Mouse (Mus musculus) intestine, embryonic 14.5 days (tissue): Measurements from ENCODE around the gene Osbpl6. TPM values are rescaled to one million over a fixed set of nuclear protein-coding genes. Genes with fewer than 3 reads are reported as not detected.

ENCODE experiments used
- ATAC-seq: fragments of 200-750 bp; cut with Nextera tagmentation; replicated peaks from 2 replicates; pipeline ENCODE4 v1.8.0; 2017; ENCODE audit warnings: low read depth, moderate number of reproducible peaks, moderate TSS enrichment, moderate library complexity; ENCODE audit not compliant: low FRiP score, low TSS enrichment
- DNase-seq: peaks from one replicate; pipeline ENCODE4 v3.0.0-alpha.2; 2018; ENCODE audit warnings: low spot score
- H3K27ac ChIP-seq: fragments of 300-500 bp; sonication (generic); 2 replicates; pipeline ENCODE4 v1.5.1; 2014; ENCODE audit warnings: low read depth, mild to moderate bottlenecking, control low read depth
- H3K27me3 ChIP-seq: fragments of 300-500 bp; sonication (generic); replicated peaks from 2 replicates; pipeline ENCODE4 v1.6.1; 2014; ENCODE audit warnings: low read length, control low read depth; ENCODE audit not compliant: control insufficient read depth, insufficient read depth
- H3K36me3 ChIP-seq: fragments of 300-500 bp; sonication (generic); 2 replicates; pipeline ENCODE4 v1.6.1; 2014; ENCODE audit warnings: low read length, control low read depth; ENCODE audit not compliant: control insufficient read depth, insufficient read depth
- H3K4me1 ChIP-seq: fragments of 300-500 bp; sonication (generic); replicated peaks from 2 replicates; pipeline ENCODE4 v1.6.1; 2014; ENCODE audit warnings: low read length, control low read depth, mixed read lengths; ENCODE audit not compliant: control insufficient read depth, insufficient read depth
- H3K4me2 ChIP-seq: fragments of 300-500 bp; sonication (generic); 2 replicates; pipeline ENCODE4 v1.6.1; 2014; ENCODE audit warnings: low read length
- H3K4me3 ChIP-seq: fragments of 300-500 bp; sonication (generic); 2 replicates; pipeline ENCODE4 v1.5.1; 2014; ENCODE audit warnings: low read depth, low read length, control low read depth, mixed read lengths
- H3K9ac ChIP-seq: fragments of 300-500 bp; sonication (generic); 2 replicates; pipeline ENCODE4 v1.6.1; 2014; ENCODE audit warnings: mild to moderate bottlenecking, low read length
- H3K9me3 ChIP-seq: fragments of 300-500 bp; sonication (generic); 2 replicates; pipeline ENCODE4 v1.6.1; 2016; ENCODE audit warnings: low read length, control low read depth; ENCODE audit not compliant: control insufficient read depth
- WGBS: fragments of 180-500 bp; shearing (Covaris S2); extraction: QIAGEN DNeasy Blood & Tissue Kit; methylation state at CpG from one replicate; pipeline ENCODE4 v1.1.7; 2014; 5-methylcytosine and 5-hydroxymethylcytosine counted together
- polyA plus RNA-seq: library from polyadenylated mRNA; unstranded; fragments of >200 nt; fragmentation: Nextera tagmentation; extraction: Ambion mirVana; gene quantifications from 2 replicates; pipeline ENCODE4 v1.2.1, GENCODE M21; 2014

Osbpl6 gene
- polyA plus RNA-seq, 1 experiment from 2014 or later, result 10.9 TPM

DNA sequence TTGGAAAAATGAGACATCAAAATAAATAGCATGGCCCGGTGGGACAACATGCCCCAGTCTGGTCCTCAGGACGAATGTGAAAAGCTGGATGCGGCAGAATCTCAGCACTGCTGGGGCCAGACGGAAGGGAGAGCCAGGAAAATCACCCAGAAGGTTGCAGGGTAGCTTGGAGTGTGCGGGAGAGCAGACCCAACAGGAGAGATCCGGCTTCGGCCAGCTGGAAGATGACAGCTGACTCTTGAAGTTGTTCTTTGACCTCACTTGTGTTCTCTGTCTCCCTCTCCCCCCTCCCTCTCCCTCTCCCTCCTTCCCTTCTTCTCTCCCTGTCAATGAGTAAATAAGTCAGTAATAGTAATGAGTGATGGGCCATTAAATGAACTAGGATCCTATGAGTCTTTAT lies 27.9 kb downstream of the Osbpl6 start:
- DNase-seq (no peak), ATAC-seq (no peak)
- Histone ChIP-seq H3K27ac (no peak overlapping the region), H3K4me1 (peaks cover 8% of the 10 kb centered on the region), H3K9ac (no peak overlapping the region), H3K36me3 (no peaks in the 10 kb centered on the region), H3K4me2 (no peak overlapping the region), H3K27me3 (no peaks in the 10 kb centered on the region), H3K4me3 (no peak overlapping the region), H3K9me3 (no peaks in the 10 kb centered on the region)
- WGBS, result 71% methylated on average over 7 of the region's 7 CpGs

DNA sequence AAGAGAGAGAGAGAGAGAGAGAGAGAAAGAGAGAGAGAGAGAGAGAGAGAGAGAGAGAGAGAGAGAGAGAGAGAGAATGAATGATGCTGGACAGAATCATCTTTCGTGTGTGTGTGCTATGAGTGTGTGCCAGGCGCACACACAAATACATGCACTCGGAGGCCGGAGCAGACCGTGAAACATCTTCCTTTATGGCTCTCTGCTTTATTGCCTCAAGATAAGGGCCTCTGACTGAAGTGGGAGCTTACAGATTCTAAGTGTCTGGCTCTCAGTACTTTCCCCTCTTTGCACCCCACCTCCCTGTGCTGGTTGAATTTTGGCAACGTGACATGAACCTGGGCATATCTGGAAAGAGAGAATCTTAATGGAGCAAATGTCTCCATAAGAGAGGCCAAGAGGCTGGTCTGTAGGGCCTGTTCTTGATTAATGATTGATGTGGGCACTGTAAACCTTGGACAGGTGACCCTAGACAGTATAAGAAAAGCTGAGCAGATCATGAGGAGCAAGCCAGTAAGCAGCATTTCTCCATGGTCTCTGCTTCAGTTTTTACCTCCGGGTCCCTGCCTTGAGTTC lies 29.4 kb downstream of the Osbpl6 start:
- Histone ChIP-seq H3K27ac (no peak overlapping the region), H3K9ac (no peak overlapping the region), H3K4me2 (no peak overlapping the region), H3K4me3 (no peak overlapping the region), H3K36me3 (no peaks in the 10 kb centered on the region), H3K9me3 (no peaks in the 10 kb centered on the region), H3K4me1 (peaks cover 8% of the 10 kb centered on the region), H3K27me3 (no peaks in the 10 kb centered on the region)
- 48% methylated on average over 7 of the region's 7 CpGs for WGBS
- ATAC-seq (peak; percentile 67; the same call in 1 of the 2 replicates), DNase-seq (peak; percentile 54)

DNA sequence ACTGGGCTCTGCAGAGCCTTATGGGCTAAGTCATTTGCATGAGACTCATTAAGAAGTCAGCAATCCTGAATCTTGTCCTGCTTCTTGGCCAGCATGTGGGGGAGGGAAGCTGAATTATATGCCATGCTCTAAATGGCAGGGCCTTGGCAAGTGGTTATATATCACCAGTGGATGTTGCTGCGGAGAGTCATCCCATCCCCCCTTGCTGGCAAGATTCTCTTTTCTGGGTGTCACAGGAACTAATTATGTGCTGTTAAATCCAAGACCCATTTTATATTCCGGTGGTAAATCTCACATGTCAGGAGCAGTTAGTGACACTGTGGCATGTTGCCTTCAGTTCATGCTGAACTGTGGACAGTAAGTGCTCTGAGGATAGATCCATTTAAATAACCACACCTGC lies 31.1 kb downstream of the Osbpl6 start:
- DNase-seq (peak; percentile 44), ATAC-seq (no peak)
- Histone ChIP-seq H3K27me3 (no peaks in the 10 kb centered on the region), H3K27ac (no peak overlapping the region), H3K9me3 (no peaks in the 10 kb centered on the region), H3K4me1 (peaks cover 8% of the 10 kb centered on the region), H3K36me3 (no peaks in the 10 kb centered on the region), H3K9ac (no peak overlapping the region), H3K4me3 (no peak overlapping the region), H3K4me2 (no peak overlapping the region)
- 79% methylated on average over 2 of the region's 2 CpGs for WGBS

DNA sequence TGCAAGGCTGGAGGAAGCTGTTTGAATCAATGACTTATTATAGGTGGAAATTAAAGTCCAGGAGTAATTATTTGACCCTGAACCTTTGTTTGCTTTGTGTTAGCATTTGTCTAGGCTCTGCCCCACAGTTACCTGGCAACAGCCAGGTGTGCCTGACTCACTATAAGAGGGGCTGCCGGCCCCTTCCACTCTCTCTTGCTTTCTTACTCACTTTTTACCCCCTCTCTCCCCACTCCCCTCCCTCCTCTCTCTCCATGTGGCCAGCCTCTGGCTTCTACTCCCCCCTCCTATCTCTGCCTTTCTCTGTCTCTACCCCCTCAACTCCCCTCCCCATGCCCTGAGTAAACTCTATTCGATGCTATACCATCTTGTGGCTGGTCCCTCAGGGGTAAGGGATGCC lies 33.2 kb downstream of the Osbpl6 start:
- no peak for ATAC-seq
- Histone ChIP-seq H3K9ac (no peak overlapping the region), H3K4me3 (no peak overlapping the region), H3K9me3 (no peaks in the 10 kb centered on the region), H3K27ac (no peak overlapping the region), H3K27me3 (no peaks in the 10 kb centered on the region), H3K36me3 (no peaks in the 10 kb centered on the region), H3K4me1 (peaks cover 8% of the 10 kb centered on the region), H3K4me2 (no peak overlapping the region)
- 56% methylated on average over 2 of the region's 2 CpGs for WGBS
- DNase-seq, result peak; percentile 35

DNA sequence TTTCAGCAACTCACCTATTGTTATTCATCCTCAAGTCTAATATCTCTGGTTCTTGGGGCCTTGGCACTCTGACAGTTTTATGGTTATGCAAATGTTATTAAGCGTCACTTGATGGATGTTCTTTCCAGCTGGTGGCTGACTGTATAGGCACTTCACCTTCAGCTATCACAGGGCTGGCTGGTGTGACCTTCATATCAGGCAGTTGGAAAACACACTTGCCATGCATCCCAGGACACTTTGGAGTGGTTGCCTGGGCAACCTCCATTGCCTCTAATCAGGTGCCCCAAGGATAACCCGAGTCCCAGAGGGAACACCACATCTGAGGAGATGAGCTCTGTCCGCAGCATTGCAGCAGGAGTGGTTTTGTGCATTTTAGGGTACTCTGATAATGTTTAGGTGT lies 35.8 kb downstream of the Osbpl6 start:
- Histone ChIP-seq H3K4me3 (no peak overlapping the region), H3K36me3 (no peaks in the 10 kb centered on the region), H3K27me3 (no peaks in the 10 kb centered on the region), H3K4me2 (no peak overlapping the region), H3K27ac (no peak overlapping the region), H3K9me3 (no peaks in the 10 kb centered on the region), H3K4me1 (no peaks in the 10 kb centered on the region), H3K9ac (no peak overlapping the region)
- 31% methylated on average over 3 of the region's 3 CpGs for WGBS
- DNase-seq (no peak), ATAC-seq (0 out of 2 replicates have a peak, but pooled peaks have one; percentile 60)

DNA sequence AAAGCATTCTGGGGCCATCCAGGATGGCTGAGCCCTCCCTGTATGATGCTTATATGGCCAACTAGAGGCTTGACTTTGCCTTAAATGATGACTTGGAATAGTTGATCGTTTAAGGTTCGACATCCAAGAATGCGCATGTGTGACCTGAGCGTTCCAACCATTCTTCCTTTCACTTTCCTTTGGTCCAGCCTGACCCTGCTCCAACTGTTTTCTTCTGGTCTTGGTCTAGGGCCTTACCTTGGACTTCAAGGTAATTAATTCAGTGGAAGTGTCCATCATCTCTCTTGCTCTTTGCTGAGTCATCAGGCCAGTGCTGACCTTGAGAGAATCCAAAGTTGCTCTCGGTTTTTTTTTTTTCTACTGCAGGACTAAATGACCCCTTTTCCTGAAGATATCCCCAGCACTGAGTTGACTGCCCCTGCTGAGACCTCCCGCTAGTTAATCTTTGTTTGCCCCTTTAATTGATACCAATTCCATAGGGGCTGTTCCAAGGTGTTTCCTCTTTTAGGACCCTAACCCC lies 43.6 kb downstream of the Osbpl6 start:
- Histone ChIP-seq H3K9ac (no peak overlapping the region), H3K27me3 (no peaks in the 10 kb centered on the region), H3K4me2 (no peak overlapping the region), H3K9me3 (no peaks in the 10 kb centered on the region), H3K4me1 (no peaks in the 10 kb centered on the region), H3K27ac (no peak overlapping the region), H3K36me3 (no peaks in the 10 kb centered on the region), H3K4me3 (no peak overlapping the region)
- no peak for DNase-seq
- ATAC-seq, result no peak
- WGBS, result 81% methylated on average over 6 of the region's 6 CpGs

DNA sequence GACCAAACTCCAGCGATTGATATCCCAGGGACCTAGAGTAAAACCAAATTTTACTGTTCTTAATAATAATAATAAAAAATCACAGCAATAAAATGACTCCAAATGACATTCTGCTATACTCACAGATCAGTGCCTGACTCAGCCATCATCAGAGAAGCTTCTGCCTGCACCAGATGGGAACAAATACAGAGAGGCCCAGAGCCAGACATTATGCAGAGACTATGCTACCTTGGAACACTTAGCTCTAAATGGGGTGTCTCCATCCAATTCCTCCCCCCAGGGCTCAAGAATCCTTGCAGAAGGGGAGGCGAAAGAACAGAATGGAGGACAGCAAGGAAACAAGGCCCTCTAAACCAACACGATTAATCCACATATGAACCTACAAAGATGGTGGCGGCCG lies 60.4 kb downstream of the Osbpl6 start:
- WGBS, result 95% methylated on average over 5 of the region's 5 CpGs
- H3K36me3 ChIP-seq, result no peaks in the 10 kb centered on the region
- ATAC-seq, result no peak

DNA sequence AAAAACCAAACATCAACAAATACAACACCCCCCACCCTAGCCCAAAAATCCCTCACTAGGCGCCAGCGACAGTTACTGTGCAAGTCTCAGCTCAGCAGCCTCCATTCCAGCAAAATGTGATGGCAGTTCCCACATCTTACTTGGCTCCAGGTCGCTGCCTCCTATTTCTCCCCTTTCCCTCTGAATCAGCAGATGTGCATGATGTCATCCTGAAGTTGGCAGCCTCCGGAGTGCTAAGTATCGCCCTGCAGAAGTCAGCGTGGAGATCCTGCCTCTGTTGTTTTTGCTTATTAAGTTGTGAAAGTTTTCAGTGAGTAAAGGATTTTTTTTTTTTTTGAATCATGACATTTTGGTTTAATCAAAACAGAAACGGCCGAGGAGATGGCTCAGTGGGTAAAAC lies 61.9 kb downstream of the Osbpl6 start:
- no peaks in the 10 kb centered on the region for H3K27me3 ChIP-seq
- no peaks in the 10 kb centered on the region for H3K4me1 ChIP-seq
- no peak for ATAC-seq
- no peak overlapping the region for H3K4me3 ChIP-seq
- no peak overlapping the region for H3K27ac ChIP-seq
- no peak overlapping the region for H3K9ac ChIP-seq
- WGBS, result 54% methylated on average over 8 of the region's 8 CpGs
- DNase-seq, result no peak
- H3K36me3 ChIP-seq, result no peaks in the 10 kb centered on the region
- no peak overlapping the region for H3K4me2 ChIP-seq
- H3K9me3 ChIP-seq, result no peaks in the 10 kb centered on the region

More for the DNA sequence above, 60.4 kb downstream of the Osbpl6 start:
- Histone ChIP-seq H3K27ac (no peak overlapping the region), H3K4me1 (no peaks in the 10 kb centered on the region), H3K9ac (no peak overlapping the region), H3K4me3 (no peak overlapping the region), H3K4me2 (no peak overlapping the region), H3K9me3 (no peaks in the 10 kb centered on the region), H3K27me3 (no peaks in the 10 kb centered on the region)
- DNase-seq, result no peak

DNA sequence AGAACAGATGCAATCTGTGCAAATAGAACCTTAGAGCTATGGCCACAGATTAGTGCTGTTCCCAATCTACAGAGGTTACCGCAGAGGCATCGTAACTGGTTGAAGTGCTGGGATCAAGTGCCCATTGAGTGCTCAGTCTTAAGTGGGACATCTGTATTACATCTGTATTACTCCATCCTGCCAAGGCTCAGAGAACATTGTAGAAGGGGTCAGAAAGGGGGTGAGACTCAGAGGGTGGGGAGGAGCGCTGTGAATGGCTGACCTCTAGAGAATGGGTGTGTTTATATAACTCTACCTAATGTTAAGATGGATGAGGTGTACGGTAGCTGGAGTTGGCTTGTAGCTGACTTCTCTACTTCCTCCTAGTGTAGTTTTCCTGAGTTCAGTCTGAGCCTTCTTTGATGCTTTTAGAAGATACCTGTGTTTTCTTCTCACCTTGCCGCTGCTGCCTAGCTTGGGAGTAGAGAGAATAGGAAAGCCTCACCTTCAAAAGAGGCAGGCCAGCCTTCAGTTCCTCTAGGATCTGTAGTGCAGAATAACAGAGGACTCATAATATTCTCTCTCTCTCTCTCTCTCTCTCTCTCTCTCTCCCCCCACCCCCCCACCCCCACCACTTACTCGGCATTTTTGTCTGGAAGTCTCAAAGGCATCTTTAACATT lies 62.9 kb downstream of the Osbpl6 start:
- ATAC-seq, result no peak
- no peak overlapping the region for H3K27ac ChIP-seq
- no peaks in the 10 kb centered on the region for H3K27me3 ChIP-seq
- no peaks in the 10 kb centered on the region for H3K36me3 ChIP-seq
- H3K9me3 ChIP-seq, result no peaks in the 10 kb centered on the region
- 62% methylated on average over 6 of the region's 6 CpGs for WGBS
- no peak overlapping the region for H3K4me3 ChIP-seq
- H3K9ac ChIP-seq, result no peak overlapping the region
- no peaks in the 10 kb centered on the region for H3K4me1 ChIP-seq
- H3K4me2 ChIP-seq, result no peak overlapping the region
- DNase-seq, result no peak
